Mouse (Mus musculus) heart, adult 2 months (tissue): ENCODE measurements around the gene Ppm1n. TPM values are rescaled to one million over a fixed set of nuclear protein-coding genes. Genes with fewer than 3 reads are reported as not detected.

Experiments used
- DNase-seq, 2 experiments: peaks; one replicate each; pipeline ENCODE4 v3.0.0; 2021
- H3K27ac ChIP-seq: fragments of 200-600 bp; 2 replicates; pipeline ENCODE4 v1.8.1; 2022
- H3K27me3 ChIP-seq: fragments of 200-500 bp; 2 replicates; pipeline ENCODE4 v1.6.1; 2012; ENCODE audit warnings: mild to moderate bottlenecking, low read length, inconsistent platforms, mixed read lengths; ENCODE audit not compliant: control insufficient read depth, insufficient read depth
- H3K36me3 ChIP-seq: fragments of 200-500 bp; 2 replicates; pipeline ENCODE4 v1.6.1; 2012; ENCODE audit warnings: low read length, inconsistent platforms; ENCODE audit not compliant: control insufficient read depth, insufficient read depth
- H3K4me1 ChIP-seq: fragments of 200-500 bp; 2 replicates; pipeline ENCODE4 v1.6.1; 2011; ENCODE audit warnings: low read length; ENCODE audit not compliant: control insufficient read depth, insufficient read depth
- H3K4me3 ChIP-seq: fragments of 200-600 bp; 2 replicates; pipeline ENCODE4 v1.8.1; 2022
- H3K79me2 ChIP-seq: fragments of 200-500 bp; replicated peaks from 2 replicates; pipeline ENCODE4 v1.6.1; 2012; ENCODE audit warnings: mild to moderate bottlenecking, inconsistent platforms, low read length, moderate library complexity, mixed read lengths; ENCODE audit not compliant: control insufficient read depth, insufficient read depth
- H3K9ac ChIP-seq: fragments of 200-500 bp; 2 replicates; pipeline ENCODE4 v1.6.1; 2012; ENCODE audit warnings: low read depth, mild to moderate bottlenecking, control low read depth, inconsistent platforms, low read length, mixed read lengths
- CTCF ChIP-seq: fragments of 200-600 bp; IDR thresholded peaks from 2 replicates; pipeline ENCODE4 v1.8.1; 2022; ENCODE audit warnings: antibody characterized with exemption, mild to moderate bottlenecking, moderate library complexity
- EP300 ChIP-seq: fragments of 200-500 bp; IDR thresholded peaks from 2 replicates; pipeline ENCODE4 v1.6.1; 2011; ENCODE audit warnings: low read depth, low read length, control low read depth; ENCODE audit not compliant: insufficient read depth
- POLR2A ChIP-seq: fragments of 200-500 bp; IDR thresholded peaks from 2 replicates; pipeline ENCODE4 v1.6.1; 2011; ENCODE audit warnings: mild to moderate bottlenecking, low read depth, low read length, control low read depth; ENCODE audit not compliant: insufficient read depth
- WGBS: fragments of 180-500 bp; shearing (Covaris S2); methylation state at CpG from one replicate; pipeline ENCODE4 v1.1.7; 2018; 5-methylcytosine and 5-hydroxymethylcytosine counted together
- intact Hi-C: fragments of 180-260 bp; cut with DNase I; formaldehyde crosslinking; loops from one replicate; pipeline ENCODE4 v1.15.1; 2025
- polyA plus RNA-seq: library from polyadenylated mRNA; depleted of rRNA; stranded (reverse); fragments of >200 nt; gene quantifications from 2 replicates; pipeline ENCODE4 v1.2.3, GENCODE M21; 2012
- total RNA-seq, 2 experiments: library from RNA; stranded (reverse); gene quantifications; 2 replicates each; pipeline ENCODE4 v1.2.3; 2021

Gene Ppm1n
- total and polyA plus RNA-seq, 3 experiments: 0.21 to 0.33 TPM; not detected in 1

DNA sequence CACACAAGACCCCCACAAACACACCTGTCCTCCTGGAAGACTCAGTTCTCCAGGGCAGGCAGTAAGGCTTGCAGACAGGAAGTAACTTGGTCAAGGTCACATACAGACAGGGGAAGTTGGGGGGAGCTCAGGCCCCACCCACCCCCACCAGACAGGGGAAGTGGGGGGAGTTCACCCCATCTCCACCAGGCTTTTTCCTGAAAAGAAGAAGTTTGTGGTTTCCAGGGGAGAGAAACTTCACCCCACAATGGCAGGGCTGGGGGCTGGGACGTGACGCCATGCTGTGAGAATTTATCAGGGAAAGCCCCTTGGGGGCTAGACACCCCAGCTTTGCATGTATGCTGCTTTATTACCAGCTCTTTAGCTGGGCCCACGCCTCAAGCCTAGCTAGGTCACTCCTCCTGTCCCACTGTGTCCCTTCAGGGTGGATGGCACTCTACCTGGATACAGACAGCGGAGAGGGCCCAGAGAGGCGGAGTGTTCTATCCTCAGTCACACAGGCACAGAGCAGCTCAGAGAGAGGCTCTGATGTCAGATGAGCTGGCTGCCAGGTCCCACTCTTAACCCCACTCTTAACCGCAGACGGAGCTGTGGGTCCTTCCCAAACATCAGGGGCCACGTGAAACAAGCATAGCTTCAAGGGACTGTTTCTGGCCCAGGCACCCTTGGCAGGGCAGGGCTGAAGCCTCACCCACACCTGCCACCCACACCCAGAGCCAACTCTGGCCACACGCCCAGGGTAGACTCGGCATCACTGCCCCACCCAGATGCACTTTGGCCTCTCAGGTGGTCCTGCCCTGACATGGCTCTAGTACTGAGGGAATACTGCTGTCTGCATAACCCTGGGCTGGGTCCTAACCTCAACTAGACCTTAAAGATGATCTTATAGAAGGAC lies 13.7 kb downstream of the Ppm1n start:
- peak overlapping the region; percentile 12; the same call in 1 of the 2 replicates for H3K9ac ChIP-seq
- no peaks in the 10 kb centered on the region for H3K27me3 ChIP-seq
- intact Hi-C loops: no loop called here
- peaks cover 8% of the 10 kb centered on the region for H3K79me2 ChIP-seq
- H3K4me1 ChIP-seq: peaks cover 27% of the 10 kb centered on the region
- TF ChIP-seq EP300 (no peak), CTCF (no peak)
- 41% methylated on average over 10 of the region's 10 CpGs for WGBS
- peaks cover 5% of the 10 kb centered on the region; the same call in 1 of the 2 replicates for H3K36me3 ChIP-seq
- peak; percentile 33 to 64 for DNase-seq
- H3K27ac ChIP-seq: peak overlapping the region; percentile 37; the same call in 1 of the 2 replicates
- no peak overlapping the region for H3K4me3 ChIP-seq

GRCm38 (mm10) chr7:19265147-19265546 lies 14.7 kb downstream of the Ppm1n start:
- H3K4me1 ChIP-seq: peaks cover 27% of the 10 kb centered on the region
- H3K27ac ChIP-seq: peak overlapping the region; percentile 36; the same call in 1 of the 2 replicates
- peak in 1 of 2 experiments; percentile 42 for DNase-seq
- WGBS: 38% methylated on average over 7 of the region's 7 CpGs
- H3K79me2 ChIP-seq: peaks cover 8% of the 10 kb centered on the region
- H3K4me3 ChIP-seq: no peak overlapping the region
- no peak overlapping the region for H3K9ac ChIP-seq
- peaks cover 5% of the 10 kb centered on the region; the same call in 1 of the 2 replicates for H3K36me3 ChIP-seq
- H3K27me3 ChIP-seq: no peaks in the 10 kb centered on the region
- TF ChIP-seq CTCF: no peak
- TF ChIP-seq POLR2A: no peak
- TF ChIP-seq EP300: no peak
- intact Hi-C loops: no loop called here

DNA sequence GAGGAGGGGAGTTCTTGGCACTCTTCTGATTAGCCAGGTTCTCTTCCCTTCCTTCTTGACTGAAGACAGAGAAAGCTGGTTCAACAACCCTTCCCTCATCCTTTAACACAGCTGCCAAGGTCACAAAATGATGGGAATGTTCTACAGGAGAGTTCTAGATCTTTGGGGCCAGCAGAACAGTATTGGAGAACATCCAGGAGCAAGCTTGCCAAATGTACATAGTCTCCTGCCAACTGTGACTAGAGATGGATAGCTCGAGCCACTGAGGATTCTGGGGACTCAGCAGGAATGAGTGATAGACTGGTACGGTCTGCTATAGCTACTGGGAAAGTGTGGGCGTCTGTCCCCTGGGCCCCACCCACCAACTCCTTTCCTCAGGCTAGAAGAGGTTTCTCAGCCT lies 21.5 kb downstream of the Ppm1n start:
- peaks cover 2% of the 10 kb centered on the region; the same call in 1 of the 2 replicates for H3K4me1 ChIP-seq
- H3K27me3 ChIP-seq: no peaks in the 10 kb centered on the region
- H3K27ac ChIP-seq: no peak overlapping the region; the same call in 1 of the 2 replicates
- TF ChIP-seq CTCF (no peak), EP300 (no peak), POLR2A (no peak)
- 12% methylated on average over 3 of the region's 3 CpGs for WGBS
- no peak overlapping the region for H3K9ac ChIP-seq
- peak; percentile 25 to 52 for DNase-seq
- intact Hi-C loops: no loop called here
- H3K4me3 ChIP-seq: no peak overlapping the region
- no peaks in the 10 kb centered on the region for H3K79me2 ChIP-seq
- H3K36me3 ChIP-seq: peaks cover 8% of the 10 kb centered on the region; the same call in 1 of the 2 replicates

DNA sequence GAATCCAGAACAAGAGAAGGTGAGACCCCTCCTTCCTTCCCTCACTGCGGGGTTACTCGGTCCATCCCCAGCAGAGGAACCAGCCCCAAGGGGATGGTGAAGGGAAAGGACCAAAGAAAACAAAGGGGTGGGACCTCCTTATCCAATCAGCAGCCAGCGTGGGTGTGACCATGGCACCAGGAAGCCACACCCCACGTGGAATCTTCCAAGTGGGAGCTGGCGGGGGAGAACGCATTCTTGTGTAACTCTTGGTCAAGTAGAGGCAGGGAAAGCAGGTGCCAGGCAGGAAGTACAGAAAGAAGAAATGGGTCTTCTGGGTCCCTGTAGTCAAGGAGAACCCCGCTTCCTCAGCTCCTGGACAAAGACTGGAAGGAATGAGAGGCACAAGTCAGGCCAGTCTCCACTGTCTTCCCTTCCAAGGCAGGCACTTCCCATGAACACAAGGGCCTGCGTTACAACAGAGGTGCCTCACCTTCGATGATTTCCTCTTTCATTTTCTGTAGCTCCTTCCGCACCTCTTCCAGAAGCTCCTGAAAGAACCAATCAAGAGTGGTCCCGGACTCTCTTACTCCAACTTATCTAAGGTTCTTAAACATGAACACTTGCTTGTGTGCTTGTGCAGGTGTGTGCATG lies 22.4 kb downstream of the Ppm1n start:
- no peak overlapping the region for H3K9ac ChIP-seq
- peak; percentile 74 to 82 for DNase-seq
- no peaks in the 10 kb centered on the region for H3K27me3 ChIP-seq
- no peak overlapping the region for H3K4me3 ChIP-seq
- intact Hi-C loops: no loop called here
- peaks cover 2% of the 10 kb centered on the region; the same call in 1 of the 2 replicates for H3K4me1 ChIP-seq
- no peak for TF ChIP-seq POLR2A
- no peak for TF ChIP-seq CTCF
- TF ChIP-seq EP300: 0 out of 2 replicates have a peak, but pooled peaks have one; percentile 26
- 36% methylated on average over 11 of the region's 11 CpGs for WGBS
- H3K36me3 ChIP-seq: peaks cover 8% of the 10 kb centered on the region; the same call in 1 of the 2 replicates
- peak overlapping the region; percentile 34; the same call in 1 of the 2 replicates for H3K27ac ChIP-seq
- H3K79me2 ChIP-seq: no peaks in the 10 kb centered on the region

GRCm38 (mm10) chr7:19256567-19256966 lies 23.3 kb downstream of the Ppm1n start:
- no peak overlapping the region for H3K4me3 ChIP-seq
- H3K4me1 ChIP-seq: peaks cover 2% of the 10 kb centered on the region; the same call in 1 of the 2 replicates
- H3K9ac ChIP-seq: no peak overlapping the region
- no peaks in the 10 kb centered on the region for H3K79me2 ChIP-seq
- peaks cover 8% of the 10 kb centered on the region; the same call in 1 of the 2 replicates for H3K36me3 ChIP-seq
- intact Hi-C loops: no loop called here
- no peak overlapping the region for H3K27ac ChIP-seq
- no peak for DNase-seq
- TF ChIP-seq POLR2A (no peak), CTCF (no peak), EP300 (no peak)
- H3K27me3 ChIP-seq: no peaks in the 10 kb centered on the region
- WGBS: 77% methylated on average over 7 of the region's 7 CpGs
